Mouse (Mus musculus) lung, postnatal 25 days (tissue): ENCODE data around the gene Gm527.

Experiments used
- DNase-seq: peaks from one replicate; pipeline ENCODE4 v3.0.0; 2022; ENCODE audit warnings: low spot score

The Gm527 gene

DNA sequence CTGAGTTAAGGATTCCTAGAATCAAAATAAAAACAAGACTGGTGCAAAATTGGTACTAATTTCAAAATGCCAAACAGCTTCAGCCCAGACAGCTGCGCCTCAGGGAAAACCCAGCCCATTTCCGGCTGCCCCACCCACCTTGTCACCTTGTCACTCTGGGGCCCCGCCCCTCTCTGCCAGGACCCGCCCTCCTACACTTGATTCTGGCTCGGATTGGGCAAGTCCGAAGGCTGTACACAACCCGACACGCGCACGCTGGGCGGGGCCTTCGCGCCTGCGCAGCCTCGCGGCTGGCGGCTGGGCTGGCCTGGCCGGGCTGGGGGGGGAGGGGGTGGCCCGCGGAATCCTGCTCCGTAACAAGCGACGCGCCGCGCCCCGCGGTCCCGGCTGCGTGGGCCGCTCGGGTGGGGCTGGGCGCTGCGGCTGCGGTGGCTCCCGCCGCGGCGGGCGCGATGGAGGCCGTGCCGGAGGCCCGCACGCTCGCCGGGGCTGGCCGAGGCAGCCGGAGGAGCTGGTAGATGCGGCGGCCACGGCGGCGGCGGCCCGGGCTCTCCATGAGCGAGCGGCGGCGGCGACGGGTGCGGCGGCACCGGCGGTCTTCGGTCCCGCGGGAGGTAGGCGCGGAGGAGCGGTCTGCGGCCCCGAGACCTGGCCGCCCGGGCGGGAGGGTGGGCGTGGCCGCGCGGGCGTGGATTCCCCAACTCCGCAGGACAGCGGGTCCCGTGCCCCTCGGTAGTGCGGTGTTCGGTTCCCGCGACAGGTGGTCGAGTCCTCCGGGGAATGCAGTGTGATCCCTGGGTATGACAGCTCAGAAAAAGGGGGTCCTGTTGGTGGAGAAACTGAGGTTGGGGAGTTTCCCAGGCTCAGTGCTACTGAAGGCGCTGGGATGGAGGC lies at the start of gene Gm527:
Gm527 (plus strand) TSS at position 329 of the 894 bp plus-strand sequence.
- peak; percentile 96 for DNase-seq

DNA sequence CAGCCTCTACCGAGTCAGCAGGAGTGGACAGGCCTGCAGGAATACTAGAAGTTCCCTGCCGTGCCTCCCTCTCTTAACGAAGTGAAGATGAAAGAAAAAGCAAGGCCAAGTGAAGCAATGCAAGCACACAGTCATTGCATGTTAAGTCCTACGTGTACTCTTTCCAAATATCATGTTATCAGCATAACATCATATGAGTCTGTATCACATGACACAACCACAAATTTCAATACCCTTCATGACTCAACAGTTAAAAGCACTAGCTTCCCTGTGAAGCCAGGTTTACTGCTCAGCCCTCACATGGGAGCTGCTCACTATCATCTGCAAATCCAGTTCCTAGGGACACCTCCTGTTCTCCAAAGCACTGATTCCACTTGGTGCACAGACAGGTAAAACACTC lies 46.6 kb upstream of the Gm527 start:
- DNase-seq: no peak

DNA sequence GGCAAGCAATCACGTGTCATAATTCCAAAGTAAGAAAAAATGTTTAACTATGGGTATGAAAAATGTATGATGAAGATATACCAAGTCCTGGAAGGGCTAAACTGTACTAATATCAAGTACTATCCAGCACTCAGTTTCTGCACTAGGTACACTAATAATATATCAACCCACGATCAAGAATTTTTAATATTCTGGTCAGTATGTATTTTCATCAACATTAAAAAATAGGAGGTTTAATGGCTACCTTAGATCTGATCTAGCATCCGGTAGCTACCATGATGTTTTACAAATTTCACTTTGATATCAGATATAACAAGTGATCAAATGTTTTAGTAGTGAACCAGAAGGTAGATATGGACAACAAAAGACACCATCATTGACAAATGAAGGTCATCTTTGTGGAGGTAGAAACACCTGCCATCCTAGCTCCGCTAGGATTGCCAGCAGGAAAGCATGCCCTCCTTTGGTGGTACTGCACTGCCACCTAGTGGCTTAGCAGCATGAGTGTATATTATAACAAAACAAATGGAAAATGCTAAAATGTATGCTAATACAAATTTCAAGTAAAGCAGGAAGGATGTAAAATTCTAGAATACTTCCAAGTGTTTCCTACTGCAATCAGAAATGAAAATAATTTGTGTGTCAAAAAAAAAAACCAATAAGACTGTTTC lies 20.5 kb upstream of the Gm527 start:
- DNase-seq: peak; percentile 26

DNA sequence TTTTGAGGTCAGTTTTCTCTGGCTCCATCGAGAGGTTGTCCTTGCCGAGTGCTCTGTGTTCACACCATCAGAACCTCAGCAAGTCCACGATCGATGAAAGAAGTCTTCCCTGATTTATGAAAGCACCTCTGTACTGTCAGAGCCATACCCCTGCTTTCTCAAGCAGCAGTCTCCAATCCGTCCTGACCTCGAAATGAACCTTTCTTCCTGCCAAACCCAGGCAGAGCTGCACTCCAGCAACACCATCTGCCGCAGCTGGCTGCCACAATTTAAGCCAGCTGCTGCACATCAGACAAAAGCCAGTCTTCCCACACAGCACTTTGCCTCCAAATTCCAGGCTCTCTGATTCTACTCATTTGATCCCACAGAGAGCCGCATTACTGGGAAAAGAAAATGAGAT lies 15.2 kb upstream of the Gm527 start:
- DNase-seq: peak; percentile 32

DNA sequence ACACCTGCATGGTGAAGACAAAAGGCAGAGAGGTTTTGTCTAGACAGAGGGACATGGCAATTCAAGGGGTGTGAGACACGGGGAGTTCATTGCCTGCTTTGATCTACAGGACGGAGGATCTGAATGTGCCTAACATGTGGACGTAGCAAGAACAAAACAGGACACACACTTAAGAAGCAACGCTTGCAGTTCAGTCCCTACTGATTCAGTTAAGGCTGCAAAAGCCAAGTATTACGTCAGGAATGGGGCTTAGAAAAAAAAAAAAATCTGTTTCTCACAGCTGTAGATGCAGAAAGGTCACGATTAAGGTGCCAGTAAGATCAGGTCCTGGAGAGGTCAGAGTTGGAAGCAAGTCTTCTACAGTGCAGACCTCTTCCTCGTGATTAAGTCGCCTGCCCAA lies 14.5 kb upstream of the Gm527 start:
- DNase-seq: peak; percentile 4

DNA sequence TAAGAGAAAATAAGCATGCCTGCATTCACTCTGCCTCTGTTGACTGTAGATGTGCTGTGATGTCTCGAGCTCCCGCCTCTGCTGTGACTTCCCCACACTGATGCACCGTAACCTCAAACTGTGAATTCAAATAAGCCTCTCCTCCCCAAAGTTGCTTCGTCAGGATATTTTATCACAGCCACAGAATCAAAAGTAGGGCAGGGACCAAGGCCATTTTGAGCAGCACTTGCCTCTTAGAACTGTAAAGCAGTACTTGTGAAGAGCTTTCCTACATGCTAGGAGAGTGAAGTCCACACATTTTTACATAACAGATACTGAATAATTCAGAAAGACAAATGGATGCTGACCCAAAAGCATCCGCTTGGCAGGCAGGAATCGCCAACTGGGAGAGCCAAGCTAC lies 4.7 kb upstream of the Gm527 start:
- no peak for DNase-seq

DNA sequence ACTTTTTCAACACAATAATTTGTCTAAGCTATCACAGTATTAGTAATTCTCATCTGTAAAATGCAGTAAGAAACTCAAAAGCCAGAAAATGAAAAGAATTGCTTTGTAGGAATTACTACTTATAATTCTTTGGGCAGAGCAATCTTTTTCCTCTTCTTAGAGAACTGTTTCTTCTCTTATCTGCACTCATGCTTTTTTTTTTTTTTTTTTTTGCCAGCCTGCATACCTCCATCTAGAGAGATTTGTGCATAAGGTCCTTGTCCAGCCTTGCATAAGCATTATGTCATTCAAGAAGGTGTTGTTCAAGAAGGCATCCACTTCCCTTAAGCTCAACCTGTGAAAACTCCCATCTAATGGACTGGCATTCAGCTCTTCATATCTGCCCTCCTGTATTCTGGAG lies 971 bp upstream of the Gm527 start:
- DNase-seq: no peak

DNA sequence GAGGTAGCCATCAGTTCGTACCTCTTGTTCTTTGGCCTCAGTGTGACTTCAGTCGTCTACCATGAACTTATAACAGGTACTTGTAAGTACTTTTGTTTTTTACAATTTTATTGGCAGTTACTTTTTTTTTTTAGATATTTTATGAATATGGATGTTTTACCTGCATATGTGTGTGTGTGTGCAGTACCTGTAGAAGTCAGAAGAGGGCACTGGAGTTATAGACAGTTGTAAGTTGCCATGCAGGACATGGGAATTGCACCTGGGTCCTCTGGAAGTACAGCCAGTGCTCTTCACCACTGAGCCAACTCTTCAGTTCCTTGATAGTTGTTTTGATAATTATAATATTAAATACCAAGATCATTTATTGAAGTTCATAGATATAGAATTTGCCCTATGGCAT lies 19.8 kb downstream of the Gm527 start:
- no peak for DNase-seq

DNA sequence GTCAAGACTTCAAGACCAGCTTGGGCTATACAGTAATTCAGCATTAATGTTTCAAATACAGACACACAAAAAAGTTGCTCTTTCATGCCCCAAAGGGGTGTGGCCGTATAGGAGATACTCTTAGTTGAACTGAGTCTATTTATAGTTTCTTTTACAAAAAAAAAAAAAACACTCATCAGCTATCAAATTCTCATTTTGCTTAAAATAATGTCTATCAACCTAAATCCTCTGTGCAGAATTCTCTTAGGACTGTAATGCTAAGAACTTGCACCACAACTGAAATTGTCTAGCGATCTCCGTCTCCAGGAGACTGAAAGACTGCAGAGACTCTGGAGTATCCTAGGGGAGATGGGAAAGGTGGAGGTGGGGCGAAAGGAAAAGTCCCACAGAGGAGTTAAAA lies 46.9 kb downstream of the Gm527 start:
- DNase-seq: no peak

DNA sequence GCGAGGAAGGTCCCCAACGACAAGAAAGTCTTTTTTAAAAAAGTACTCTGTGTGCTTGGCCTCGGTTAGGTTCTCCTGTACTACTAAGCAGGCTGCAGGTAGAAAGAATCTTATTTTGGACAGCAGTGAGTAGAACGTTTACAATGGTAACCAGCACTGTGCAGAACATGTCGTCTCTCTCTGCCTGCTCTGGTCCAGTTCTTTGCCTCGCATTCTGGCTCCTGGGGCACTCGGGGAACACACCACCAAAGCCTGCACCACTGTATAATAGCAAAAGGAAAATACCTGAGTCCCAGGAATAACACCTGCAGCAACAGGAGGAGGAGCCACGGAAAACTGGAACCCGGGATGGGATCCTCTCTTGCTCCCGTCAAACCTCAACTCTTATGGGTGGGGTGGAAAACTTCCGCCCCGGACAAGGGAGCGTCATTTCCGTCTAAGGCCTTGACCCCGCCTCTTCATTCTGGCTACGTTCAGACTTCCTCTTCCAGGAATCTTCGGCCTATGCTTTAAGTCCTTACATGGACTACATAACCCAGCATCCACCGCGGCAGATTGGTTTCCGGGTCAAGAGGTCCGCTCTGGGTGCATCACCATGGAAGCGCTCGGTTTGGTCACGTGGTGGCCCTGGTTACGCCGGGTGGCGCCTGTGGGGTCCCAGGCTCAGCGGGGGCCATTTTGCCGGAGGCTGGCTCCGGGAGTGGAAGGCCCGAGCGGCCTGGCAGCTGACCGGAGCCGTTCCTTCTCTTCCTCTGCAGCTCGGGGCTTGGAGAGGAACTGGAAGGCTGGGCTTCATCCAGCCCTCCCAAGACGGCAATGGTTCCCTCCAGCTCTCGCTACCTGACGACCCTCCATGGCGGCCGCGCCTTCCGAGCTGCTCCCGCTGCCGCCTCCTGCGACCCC lies 47.7 kb downstream of the Gm527 start, which contains the start of the genes Klhl28 and Togaram1:
Klhl28 (minus strand) TSS at position 411 of the 903 bp plus-strand sequence.
Togaram1 (plus strand) TSS at position 681 of the 903 bp plus-strand sequence.
- DNase-seq: peak; percentile 100

DNA sequence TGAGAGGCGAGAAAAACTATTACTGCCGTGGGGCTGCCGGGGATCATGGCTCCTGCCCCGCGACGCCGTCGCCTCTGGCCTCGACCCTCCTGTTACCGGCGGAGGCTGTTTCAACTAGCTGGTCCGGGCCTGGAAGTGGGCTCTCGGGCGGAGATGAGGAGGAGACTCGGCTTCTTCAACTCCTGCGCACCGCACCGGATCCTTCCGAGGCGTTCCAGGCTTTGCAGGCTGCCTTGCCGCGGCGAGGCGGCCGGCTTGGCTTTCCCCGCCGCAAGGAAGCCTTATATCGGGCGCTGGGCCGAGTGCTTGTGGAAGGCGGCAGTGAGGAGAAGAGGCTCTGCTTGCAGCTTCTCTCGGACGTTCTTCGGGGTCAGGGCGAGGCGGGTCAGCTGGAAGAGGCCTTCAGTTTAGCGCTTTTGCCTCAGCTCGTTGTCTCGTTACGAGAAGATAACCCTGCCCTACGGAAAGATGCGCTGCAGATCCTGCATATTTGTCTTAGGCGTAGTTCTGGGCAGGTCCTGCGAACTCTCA lies 48.5 kb downstream of the Gm527 start:
- peak; percentile 28 for DNase-seq

DNA sequence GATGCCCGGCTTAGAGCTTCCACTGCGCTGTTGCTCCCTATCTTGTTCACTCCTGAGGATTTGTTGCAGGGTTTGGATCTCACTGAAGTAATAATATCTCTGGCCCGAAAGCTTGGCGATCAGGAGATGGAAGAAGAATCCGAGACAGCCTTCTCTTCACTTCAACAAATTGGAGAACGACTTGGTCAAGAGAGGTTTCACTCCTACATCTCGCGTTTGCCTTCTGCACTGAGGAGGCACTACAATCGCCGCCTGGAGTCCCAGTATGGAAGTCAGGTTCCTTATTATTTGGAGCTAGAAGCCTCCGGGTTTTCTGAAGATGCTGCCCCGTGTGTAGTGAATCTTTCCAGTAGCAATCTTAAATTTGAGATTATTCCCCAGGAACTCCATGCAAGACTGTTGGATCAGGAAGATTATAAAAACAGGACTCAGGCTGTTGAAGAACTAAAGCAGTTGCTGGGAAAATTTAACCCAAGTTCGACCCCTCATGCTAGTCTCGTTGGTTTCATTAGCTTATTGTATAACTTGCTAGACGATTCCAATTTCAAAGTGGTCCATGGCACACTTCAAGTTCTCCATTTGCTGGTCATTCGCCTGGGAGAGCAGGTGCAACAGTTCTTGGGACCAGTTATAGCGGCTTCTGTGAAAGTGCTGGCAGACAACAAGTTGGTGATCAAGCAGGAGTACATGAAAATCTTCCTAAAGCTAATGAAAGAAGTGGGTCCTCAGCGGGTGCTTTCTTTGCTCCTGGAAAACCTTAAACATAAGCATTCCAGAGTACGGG lies 49.1 kb downstream of the Gm527 start:
- DNase-seq: no peak

DNA sequence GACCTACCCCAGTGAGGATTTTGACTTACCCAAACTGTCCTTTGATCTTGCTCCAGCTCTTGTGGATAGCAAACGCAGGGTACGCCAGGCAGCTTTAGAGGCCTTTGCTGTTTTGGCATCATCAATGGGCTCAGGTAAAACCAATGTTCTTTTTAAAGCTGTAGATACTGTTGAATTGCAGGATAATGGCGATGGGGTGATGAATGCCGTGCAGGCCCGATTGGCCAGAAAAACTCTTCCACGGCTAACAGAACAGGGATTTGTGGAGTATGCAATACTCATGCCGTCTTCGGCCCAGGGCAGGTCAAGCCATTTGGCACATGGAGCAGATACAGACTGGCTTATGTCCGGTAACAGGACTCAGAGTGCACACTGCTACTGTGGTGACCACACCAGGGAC lies 49.8 kb downstream of the Gm527 start:
- no peak for DNase-seq

DNA sequence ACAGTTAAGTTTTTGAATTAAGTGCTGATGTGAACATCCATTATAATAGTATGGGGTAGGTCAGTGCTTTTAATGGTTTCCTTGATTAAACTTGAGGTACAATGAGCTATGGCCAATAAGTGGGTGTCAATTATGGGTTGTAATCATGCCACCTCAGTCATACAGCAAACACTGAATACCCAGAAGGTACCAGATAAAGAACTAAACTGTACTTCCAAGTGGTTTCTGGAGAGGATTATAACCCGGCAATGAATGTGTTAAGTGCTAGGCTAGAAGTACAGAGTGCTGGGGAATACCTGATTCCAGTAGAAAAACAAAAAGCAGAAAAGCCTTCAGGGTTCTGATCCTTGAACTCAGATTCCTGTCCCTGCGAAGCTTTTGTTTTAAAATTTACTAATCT lies 50.4 kb downstream of the Gm527 start:
- DNase-seq: no peak

DNA sequence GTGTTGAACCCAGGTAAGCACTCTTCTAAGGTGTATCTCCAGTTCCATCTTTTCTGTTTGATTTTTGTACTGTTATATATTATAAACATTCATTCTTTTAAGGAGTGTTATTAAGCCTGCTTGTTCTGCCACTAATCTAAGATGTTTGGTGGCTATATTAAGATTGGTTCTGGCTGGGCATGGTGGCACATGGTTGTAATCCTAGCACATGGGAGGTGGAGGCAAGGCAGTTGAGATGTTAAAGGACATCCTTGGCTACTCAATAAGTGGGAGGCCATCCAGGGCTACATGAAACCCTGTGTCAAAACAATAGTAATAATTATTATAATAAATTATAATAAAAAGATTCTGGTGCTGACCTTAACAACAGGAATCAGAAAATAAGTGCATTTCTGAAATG lies 53.7 kb downstream of the Gm527 start:
- no peak for DNase-seq

DNA sequence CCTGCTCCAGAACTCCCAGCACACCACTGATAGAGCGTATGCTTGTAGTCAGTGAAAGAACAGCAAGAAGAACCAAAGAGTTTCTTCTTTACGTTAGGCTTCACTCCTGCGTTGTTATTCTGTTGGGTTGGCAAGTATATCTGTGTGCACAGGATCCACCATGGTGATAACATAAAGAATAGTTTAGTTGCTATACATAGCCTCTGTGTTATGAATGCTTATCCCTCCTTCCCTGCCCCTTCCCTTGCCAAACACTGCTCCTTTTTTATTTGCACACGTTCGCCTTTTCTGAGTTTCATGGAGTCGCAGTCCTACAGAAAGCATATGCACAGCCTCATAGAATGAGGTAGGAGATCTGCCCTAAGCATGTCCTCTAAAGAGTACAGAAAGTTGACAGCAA lies 54.4 kb downstream of the Gm527 start:
- DNase-seq: no peak
